Comparison of ENCODE assay signal across 19 mouse cellular contexts in genomic region chr6:112553231-112553920, GRCm38 (mm10).
DNase-seq lines count a peak whose midpoint lies in the region; ATAC-seq lines count a peak whose summit lies in the region.
"Had no signal": no experiment of that assay in that cellular context is flagged by ENCODE, and none has a peak within 500 bp of the region (broad histone marks: within the 10 kb centered on the region; RNA-seq: fewer than 3 reads in every experiment).

No protein-coding gene starts in this region.

- H3K27ac ChIP-seq in kidney, embryonic 15.5 days, result peak overlapping the region; percentile 30; the same call in 1 of the 2 replicates
- no peak overlapping the region for H3K27ac ChIP-seq in forebrain, embryonic 14.5 days (ENCODE audit: low read depth, low read length)
- H3K27ac ChIP-seq: embryonic facial prominence, embryonic 12.5 days; forebrain, embryonic 13.5 days; heart, embryonic 10.5 days; liver, embryonic 12.5 days had no signal

- H3K4me3 ChIP-seq in kidney, embryonic 15.5 days (replicated peaks), result no peak overlapping the region
- no peak overlapping the region for H3K4me3 ChIP-seq in forebrain, embryonic 14.5 days (ENCODE audit: low read depth, low read length)
- H3K4me3 ChIP-seq: embryonic facial prominence, embryonic 12.5 days; erythroblast, embryonic 14.5 days; forebrain, embryonic 13.5 days; heart, embryonic 10.5 days; liver, embryonic 12.5 days; megakaryocyte, embryonic 14.5 days had no signal

- H3K9ac ChIP-seq in kidney, embryonic 15.5 days, result no peak overlapping the region
- no peak overlapping the region for H3K9ac ChIP-seq in forebrain, embryonic 14.5 days (ENCODE audit: low read length)
- H3K9ac ChIP-seq: embryonic facial prominence, embryonic 12.5 days; forebrain, embryonic 13.5 days; liver, embryonic 12.5 days had no signal

- H3K4me1 ChIP-seq in kidney, embryonic 15.5 days, result peaks cover 14% of the 10 kb centered on the region
- H3K4me1 ChIP-seq in forebrain, embryonic 14.5 days (ENCODE audit: control insufficient read depth, insufficient read depth, low read length), result no peaks in the 10 kb centered on the region
- H3K4me1 ChIP-seq: heart, embryonic 10.5 days; liver, embryonic 12.5 days; megakaryocyte, embryonic 14.5 days had no signal

- peak; percentile 63 for ATAC-seq in kidney, embryonic 15.5 days (replicated peaks; ENCODE audit: low FRiP score)
- ATAC-seq in forebrain, embryonic 14.5 days, result no peak
- ATAC-seq: liver, embryonic 12.5 days had no signal

- H3K36me3 ChIP-seq in kidney, embryonic 15.5 days, result no peaks in the 10 kb centered on the region
- H3K36me3 ChIP-seq in forebrain, embryonic 14.5 days (ENCODE audit: control insufficient read depth, insufficient read depth, low read length), result no peaks in the 10 kb centered on the region
- H3K36me3 ChIP-seq: embryonic facial prominence, embryonic 12.5 days; heart, embryonic 10.5 days; liver, embryonic 12.5 days had no signal

- DNase-seq in kidney, postnatal 14 days, result no peak
- DNase-seq in testis, postnatal 10 days (ENCODE audit: low spot score), result peak; percentile 3
- no peak for DNase-seq in testis, postnatal 14 days (ENCODE audit: low spot score)
- DNase-seq in large intestine, adult 2 months (ENCODE audit: low read depth, low spot score), result peak; percentile 16
- DNase-seq in forebrain, embryonic 14.5 days (ENCODE audit: low spot score), result no peak
- no peak for DNase-seq in adrenal gland, postnatal 36 days
- no peak for DNase-seq in embryo, embryonic 11 days
- DNase-seq: cerebellum, adult 8-10 months; gastrocnemius, postnatal 25 days; lung, adult 2 months; thymus, postnatal 36 days had no signal

- H3K9me3 ChIP-seq in kidney, embryonic 15.5 days (replicated peaks), result no peaks in the 10 kb centered on the region
- no peaks in the 10 kb centered on the region for H3K9me3 ChIP-seq in forebrain, embryonic 14.5 days (replicated peaks; ENCODE audit: control insufficient read depth, low read length)
- H3K9me3 ChIP-seq: embryonic facial prominence, embryonic 12.5 days; forebrain, embryonic 13.5 days; heart, embryonic 10.5 days; liver, embryonic 12.5 days; megakaryocyte, embryonic 14.5 days had no signal

- H3K27me3 ChIP-seq in kidney, embryonic 15.5 days, result no peaks in the 10 kb centered on the region
- no peaks in the 10 kb centered on the region for H3K27me3 ChIP-seq in forebrain, embryonic 14.5 days (replicated peaks; ENCODE audit: control insufficient read depth, insufficient read depth, low read length)
- H3K27me3 ChIP-seq: CH12.LX; embryonic facial prominence, embryonic 12.5 days; forebrain, embryonic 13.5 days; liver, embryonic 12.5 days had no signal

- no peak overlapping the region for H3K4me2 ChIP-seq in kidney, embryonic 15.5 days
- no peak overlapping the region for H3K4me2 ChIP-seq in forebrain, embryonic 14.5 days (ENCODE audit: low read length)
- H3K4me2 ChIP-seq: embryonic facial prominence, embryonic 12.5 days; forebrain, embryonic 13.5 days; liver, embryonic 12.5 days had no signal

- WGBS in kidney, embryonic 15.5 days, result 23% methylated on average over 5 of the region's 5 CpGs
- 48% methylated on average over 5 of the region's 5 CpGs for WGBS in large intestine, adult 2 months
- WGBS in forebrain, embryonic 14.5 days, result 32% methylated on average over 5 of the region's 5 CpGs

Comparison
In these comparisons a context has a peak if more than half of its experiments do, and no peak if none do; other contexts are left out.
1. DNase-seq: peak in testis, postnatal 10 days (single experiment) and large intestine, adult 2 months (single experiment); none in kidney, postnatal 14 days (single experiment), testis, postnatal 14 days (single experiment), forebrain, embryonic 14.5 days (single experiment), adrenal gland, postnatal 36 days (0 of 2) and embryo, embryonic 11 days (single experiment).